Mouse (Mus musculus): ENCODE measurements around the gene Ccdc159. TPM values are rescaled to one million over a fixed set of nuclear protein-coding genes. Genes with fewer than 3 reads are reported as not detected.

Ccdc159 gene
- total RNA-seq, 1 experiment from 2014 or later = 6.5 TPM

DNA sequence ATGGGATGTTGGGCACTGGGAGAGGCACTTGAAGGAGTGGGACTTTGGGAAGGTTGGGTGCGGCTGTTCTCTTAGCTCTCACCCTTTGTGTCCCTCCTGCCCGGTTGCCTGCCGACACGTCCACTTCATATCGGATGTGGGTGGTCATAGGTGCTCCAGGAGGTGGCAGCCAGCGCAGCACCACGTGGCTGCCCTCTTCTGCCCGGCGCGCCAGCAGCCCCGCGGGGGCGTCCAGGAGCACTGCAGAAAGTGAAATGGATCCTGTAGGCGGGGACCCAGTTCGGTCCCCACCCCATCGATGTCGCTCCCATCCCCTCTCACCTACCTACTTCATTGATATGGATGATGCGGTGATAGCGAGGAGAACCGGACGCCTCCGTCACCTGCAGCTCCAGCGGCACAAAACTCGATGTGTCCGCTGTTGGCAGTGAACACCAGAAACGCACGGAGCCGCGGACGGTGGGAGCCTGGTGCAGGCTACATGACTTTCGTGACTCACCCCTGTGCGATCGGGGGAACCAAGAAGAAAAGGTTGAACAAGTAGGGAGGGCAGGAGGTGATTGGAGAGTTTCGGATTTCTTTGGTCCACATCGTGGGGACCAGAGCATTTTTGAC lies 34.2 kb downstream of the Ccdc159 start:
- DNase-seq = no peak

GRCm38 (mm10) chr9:21962010-21962409 lies 34.7 kb downstream of the Ccdc159 start:
- DNase-seq = no peak

DNA sequence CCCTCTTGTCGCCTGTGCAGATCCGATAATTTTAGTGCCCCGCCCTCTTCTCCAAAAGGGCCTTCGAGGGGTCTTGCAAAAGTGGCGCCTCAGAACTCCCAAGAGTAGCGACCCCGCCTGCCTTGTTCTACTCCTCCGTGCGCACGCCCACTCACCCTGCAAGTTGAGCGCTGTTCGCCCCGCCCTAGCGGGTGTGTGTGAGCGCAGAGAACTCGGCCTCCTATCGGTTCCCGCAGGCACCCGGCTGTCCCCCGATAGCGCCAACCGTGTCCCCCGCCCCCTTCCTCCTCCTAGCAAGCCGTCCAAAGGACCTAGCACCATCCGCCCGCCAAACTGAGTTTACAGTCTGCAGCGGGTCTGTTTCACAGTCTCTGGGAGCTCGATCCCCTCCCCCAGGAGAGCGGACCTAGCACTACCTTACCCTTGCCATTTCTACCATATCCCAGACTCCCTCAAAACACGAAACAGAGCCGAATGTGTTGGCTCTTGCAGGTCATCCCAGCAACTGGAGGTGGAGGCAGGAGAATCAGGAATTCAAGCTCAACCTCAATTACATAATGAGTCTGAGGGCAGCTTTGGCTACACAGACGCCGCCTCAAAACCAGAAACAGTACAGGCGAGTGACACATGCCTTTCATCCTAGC lies 35.3 kb downstream of the Ccdc159 start:
- DNase-seq = peak; percentile 71

- peak; percentile 71 for DNase-seq
These were observed 36.1 kb downstream of the Ccdc159 start, which contains the start of gene Epor for GRCm38 (mm10) chr9:21963417-21963816. Epor (minus strand) TSS chr9:21963506.

- DNase-seq = no peak
These were observed 41.6 kb downstream of the Ccdc159 start for GRCm38 (mm10) chr9:21968883-21969282.

- no peak for DNase-seq
These were observed 42.0 kb downstream of the Ccdc159 start for GRCm38 (mm10) chr9:21969304-21969703.

- DNase-seq = no peak
These were observed 49.4 kb downstream of the Ccdc159 start for GRCm38 (mm10) chr9:21976626-21977175.

DNA sequence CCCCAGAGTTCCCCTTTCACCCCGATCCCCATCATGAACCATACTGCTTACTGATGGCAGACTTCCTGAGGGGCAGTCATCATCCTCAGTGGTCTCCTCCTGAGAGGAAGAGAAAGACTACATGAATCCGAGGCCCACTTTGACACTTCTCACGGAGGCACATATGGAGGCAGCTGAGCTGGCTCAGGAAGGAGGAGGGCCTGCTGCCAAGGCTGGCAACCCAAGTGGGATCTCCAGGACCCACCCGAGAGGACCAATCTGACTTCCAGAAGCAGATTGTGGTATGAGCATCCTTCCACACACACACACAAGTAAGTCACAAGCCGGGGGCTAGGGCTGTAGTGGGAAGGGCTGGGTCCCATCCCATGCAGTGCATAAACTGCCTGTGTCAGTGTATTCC lies 50.1 kb downstream of the Ccdc159 start:
- DNase-seq = no peak

GRCm38 (mm10) chr9:21977972-21978371 lies 50.7 kb downstream of the Ccdc159 start:
- DNase-seq = peak; percentile 66

DNA sequence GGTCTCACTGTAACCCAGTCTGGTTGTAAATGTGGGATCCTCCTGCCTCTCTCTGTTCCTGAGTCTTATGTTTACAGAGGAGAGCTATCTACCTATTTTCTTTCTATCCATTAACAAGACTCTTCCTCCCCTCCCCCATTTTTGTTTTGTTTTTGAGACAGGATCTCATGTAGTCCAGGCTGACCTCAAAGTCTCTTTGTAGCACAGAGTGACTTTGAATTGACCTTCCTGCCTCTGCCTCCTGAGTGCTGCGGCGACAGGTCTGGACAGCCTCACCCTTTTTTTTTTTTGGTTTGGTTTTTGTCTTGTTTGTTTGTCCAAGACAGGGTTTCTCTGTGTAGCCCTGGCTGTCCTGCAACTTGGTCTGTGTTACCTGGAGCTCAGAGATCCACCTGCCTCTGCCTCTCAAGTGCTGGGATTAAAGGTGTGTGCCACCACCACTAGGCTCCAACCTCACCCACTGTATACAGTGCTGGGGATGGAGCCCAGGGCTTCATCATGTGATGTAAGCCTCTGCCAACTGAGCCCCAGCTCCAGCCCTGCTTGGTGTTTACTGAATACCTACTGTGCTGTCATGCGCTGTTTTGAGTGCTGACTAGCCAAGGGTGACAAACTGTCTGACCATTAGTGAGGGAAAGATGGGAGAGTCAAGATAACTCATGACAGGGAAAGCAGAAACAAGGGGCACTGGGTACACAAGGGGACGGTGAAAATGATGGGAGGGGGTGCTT lies 51.3 kb downstream of the Ccdc159 start:
- DNase-seq = no peak

GRCm38 (mm10) chr9:21983911-21984310 lies 56.6 kb downstream of the Ccdc159 start:
- DNase-seq = no peak

Other genes starting within 250 kb of the Ccdc159 start
- gene Ldlr, start 204.0 kb upstream of the Ccdc159 start, total RNA-seq (2021) = 42.6 and 60.4 TPM in 2 replicates
- 9.1 and 10.4 TPM in 2 replicates for gene Spc24, start 167.2 kb upstream of the Ccdc159 start, total RNA-seq (2021)
- 31.5 and 31.8 TPM in 2 replicates for gene Kank2, start 128.7 kb upstream of the Ccdc159 start, total RNA-seq (2021)
- 5.1 and 10.2 TPM in 2 replicates for gene Angptl8, start 92.0 kb upstream of the Ccdc159 start, total RNA-seq (2021)
- 46.0 and 49.2 TPM in 2 replicates for gene Dock6, start 74.8 kb upstream of the Ccdc159 start, total RNA-seq (2021)
- 30.2 and 35.6 TPM in 2 replicates for gene Rab3d, start 9.3 kb upstream of the Ccdc159 start, total RNA-seq (2021)
- 203 and 258 TPM in 2 replicates for gene Tmem205, start 85 bp downstream of the Ccdc159 start, total RNA-seq (2021)
- 25.5 and 31.0 TPM in 2 replicates for gene Plppr2, start 9.6 kb downstream of the Ccdc159 start, total RNA-seq (2021)
- 13.1 and 13.7 TPM in 2 replicates for gene Swsap1, start 28.3 kb downstream of the Ccdc159 start, total RNA-seq (2021)
- 3.8 and 4.1 TPM in 2 replicates for gene Epor, start 36.0 kb downstream of the Ccdc159 start, total RNA-seq (2021)
- gene Rgl3, start 62.0 kb downstream of the Ccdc159 start, total RNA-seq (2021) = 18.1 and 19.0 TPM in 2 replicates
- 0.45 and 0.56 TPM in 2 replicates for gene Ccdc151, start 75.2 kb downstream of the Ccdc159 start, total RNA-seq (2021)
- gene Prkcsh, start 75.3 kb downstream of the Ccdc159 start, total RNA-seq (2021) = 133 and 135 TPM in 2 replicates
- 2.4 and 3.0 TPM in 2 replicates for gene Elavl3, start 124.6 kb downstream of the Ccdc159 start, total RNA-seq (2021)
- not detected in 2 replicates for gene Gm49318, start 143.8 kb downstream of the Ccdc159 start, total RNA-seq (2021)
- 9.1 and 10.1 TPM in 2 replicates for gene Zfp653, start 143.9 kb downstream of the Ccdc159 start, total RNA-seq (2021)
- 74.9 and 80.6 TPM in 2 replicates for gene Ecsit, start 158.0 kb downstream of the Ccdc159 start, total RNA-seq (2021)
- gene Cnn1, start 171.7 kb downstream of the Ccdc159 start, total RNA-seq (2021) = 0.56 and 7.1 TPM in 2 replicates
- gene Elof1, start 189.7 kb downstream of the Ccdc159 start, total RNA-seq (2021) = 66.9 and 74.2 TPM in 2 replicates
- 30.3 and 39.2 TPM in 2 replicates for gene Acp5, start 208.2 kb downstream of the Ccdc159 start, total RNA-seq (2021)
- gene Pigyl, start 229.4 kb downstream of the Ccdc159 start, total RNA-seq (2021) = 47.7 and 51.8 TPM in 2 replicates

All from adrenal gland, postnatal 14 days (tissue).